19 mouse cellular contexts compared by ENCODE assay signal in genomic region chr12:106277886-106278285, GRCm38 (mm10).
DNase-seq lines count a peak whose midpoint lies in the region; ATAC-seq lines count a peak whose summit lies in the region.
"Had no signal": no experiment of that assay in that cellular context is flagged by ENCODE, and none has a peak within 500 bp of the region (broad histone marks: within the 10 kb centered on the region; RNA-seq: fewer than 3 reads in every experiment).

No protein-coding gene starts in this region.

- H3K36me3 ChIP-seq in heart, embryonic 10.5 days: no peaks in the 10 kb centered on the region
- no peaks in the 10 kb centered on the region for H3K36me3 ChIP-seq in megakaryocyte, embryonic 14.5 days (replicated peaks; ENCODE audit: low read length)
- H3K36me3 ChIP-seq: embryonic facial prominence, embryonic 13.5 days; forebrain, embryonic 12.5 days; heart, embryonic 13.5 days; hindbrain, embryonic 10.5 days; intestine, embryonic 15.5 days had no signal

- intact Hi-C loops in gastrocnemius, postnatal 14 days (cut with DNase I; ENCODE audit: low total_unique reads): no loop called here
- intact Hi-C loops in heart, postnatal 10 days (cut with DNase I): no loop called here

- DNase-seq in gastrocnemius, adult 18-20 months (ENCODE audit: low spot score): peak; percentile 35
- no peak for DNase-seq in gastrocnemius, postnatal 14 days
- DNase-seq in heart, postnatal 10 days: peak; percentile 14 to 18
- no peak for DNase-seq in heart, embryonic 10.5 days (ENCODE audit: low spot score)
- no peak for DNase-seq in lung, adult 18-20 months
- DNase-seq: adrenal gland, postnatal 10 days; cerebellum, adult 18-20 months; cerebellum, adult 9-11 months; cerebellum, postnatal 36 days; gastrocnemius, postnatal 10 days had no signal

- H3K4me1 ChIP-seq in heart, embryonic 10.5 days: no peaks in the 10 kb centered on the region
- no peaks in the 10 kb centered on the region for H3K4me1 ChIP-seq in megakaryocyte, embryonic 14.5 days
- H3K4me1 ChIP-seq: embryonic facial prominence, embryonic 13.5 days; forebrain, embryonic 12.5 days; heart, embryonic 13.5 days; hindbrain, embryonic 10.5 days; intestine, embryonic 15.5 days had no signal

- no peaks in the 10 kb centered on the region for H3K27me3 ChIP-seq in heart, embryonic 10.5 days (ENCODE audit: insufficient read depth, poor library complexity, severe bottlenecking)
- no peaks in the 10 kb centered on the region for H3K27me3 ChIP-seq in megakaryocyte, embryonic 14.5 days (replicated peaks)
- H3K27me3 ChIP-seq: embryonic facial prominence, embryonic 13.5 days; forebrain, embryonic 12.5 days; heart, embryonic 13.5 days; intestine, embryonic 15.5 days had no signal

- H3K9me3 ChIP-seq in heart, embryonic 10.5 days: no peaks in the 10 kb centered on the region
- peaks cover 70% of the 10 kb centered on the region for H3K9me3 ChIP-seq in megakaryocyte, embryonic 14.5 days
- H3K9me3 ChIP-seq: forebrain, embryonic 12.5 days; heart, embryonic 13.5 days; hindbrain, embryonic 10.5 days; intestine, embryonic 15.5 days had no signal

- H3K4me3 ChIP-seq in heart, embryonic 10.5 days: no peak overlapping the region
- peak overlapping the region; percentile 67 for H3K4me3 ChIP-seq in megakaryocyte, embryonic 14.5 days (replicated peaks)
- H3K4me3 ChIP-seq: embryonic facial prominence, embryonic 13.5 days; forebrain, embryonic 12.5 days; heart, embryonic 13.5 days; hindbrain, embryonic 10.5 days; intestine, embryonic 15.5 days had no signal

- no peak for ATAC-seq in megakaryocyte, adult 5-6 weeks (ENCODE audit: poor library complexity, severe bottlenecking)
- ATAC-seq: forebrain, embryonic 16.5 days; intestine, embryonic 15.5 days had no signal

- no peak overlapping the region for H3K27ac ChIP-seq in heart, embryonic 10.5 days
- H3K27ac ChIP-seq: embryonic facial prominence, embryonic 13.5 days; forebrain, embryonic 12.5 days; heart, embryonic 13.5 days; hindbrain, embryonic 10.5 days; hindbrain, embryonic 14.5 days; intestine, embryonic 15.5 days had no signal

- 74% methylated on average over 14 of the region's 14 CpGs for WGBS in heart, embryonic 10.5 days

Comparison
In these comparisons a context has a peak if more than half of its experiments do, and no peak if none do; other contexts are left out.
1. DNase-seq: peak in gastrocnemius, adult 18-20 months (single experiment) and heart, postnatal 10 days (2 of 2); none in gastrocnemius, postnatal 14 days (single experiment), heart, embryonic 10.5 days (single experiment) and lung, adult 18-20 months (0 of 2).